Mouse (Mus musculus): ENCODE data around the gene Olfr658. TPM values are rescaled to one million over a fixed set of nuclear protein-coding genes. Genes with fewer than 3 reads are reported as not detected.
A peak's percentile ranks its signal among the peaks of the same experiment; 100 is the strongest.

Gene Olfr658
- not detected for total RNA-seq (2021)
- long read RNA-seq, experiment 1, result 0 reads
- long read RNA-seq, experiment 2, result 0 reads

DNA sequence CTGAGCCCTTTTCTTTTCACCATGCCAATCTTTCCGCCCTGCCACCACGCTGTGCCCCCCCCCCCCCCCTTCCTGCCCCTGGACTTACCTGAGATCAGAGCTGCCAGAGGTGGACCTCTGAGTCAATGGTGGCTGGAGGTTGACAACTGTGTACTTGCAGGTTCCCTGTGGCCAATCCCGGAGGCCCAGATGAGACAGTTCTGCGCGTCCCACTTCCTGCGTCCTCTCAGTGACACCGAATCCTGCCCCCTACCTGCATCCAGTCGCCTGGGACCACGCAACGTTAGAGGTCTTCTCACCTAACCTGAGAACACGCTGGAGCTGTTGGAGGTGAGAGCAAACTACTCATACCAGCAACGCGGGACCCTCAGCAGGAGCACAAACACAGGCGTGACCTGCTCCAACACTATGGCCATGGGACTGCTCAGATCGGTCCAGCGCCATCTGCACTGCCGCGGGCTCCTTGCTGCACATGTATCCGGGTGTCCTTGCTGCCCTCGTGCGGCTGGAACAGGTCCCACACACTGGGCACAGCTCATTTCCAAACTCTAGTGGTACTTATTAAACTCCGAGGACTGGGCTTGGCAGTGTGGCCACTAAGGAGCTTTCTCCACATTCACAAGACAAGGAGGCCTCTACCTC is at the start of gene Olfr658:
Olfr658 (minus strand) TSS at position 465 of the 642 bp plus-strand sequence.
- no peak for DNase-seq

DNA sequence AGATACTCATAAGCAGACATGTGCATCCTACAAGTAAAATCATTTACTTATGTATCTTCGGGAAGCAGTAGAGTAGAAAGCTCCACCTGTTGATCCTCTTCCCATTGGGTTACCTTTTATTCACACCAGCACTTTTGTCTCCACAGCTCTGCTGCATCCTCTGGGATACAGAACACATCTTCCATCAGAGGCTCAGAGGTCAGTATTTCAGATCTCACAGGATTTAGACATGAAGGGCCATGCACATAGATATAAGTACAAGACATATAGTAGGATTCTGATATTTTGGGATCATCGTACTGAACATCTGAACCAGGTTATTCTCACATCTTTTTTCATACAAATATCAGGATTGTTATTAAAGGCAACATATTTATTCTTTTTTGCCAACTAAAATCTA is 39.1 kb upstream of the Olfr658 start, which contains the start of gene Olfr661:
Olfr661 (plus strand) TSS at position 301 of the 400 bp plus-strand sequence.
- DNase-seq, result no peak

DNA sequence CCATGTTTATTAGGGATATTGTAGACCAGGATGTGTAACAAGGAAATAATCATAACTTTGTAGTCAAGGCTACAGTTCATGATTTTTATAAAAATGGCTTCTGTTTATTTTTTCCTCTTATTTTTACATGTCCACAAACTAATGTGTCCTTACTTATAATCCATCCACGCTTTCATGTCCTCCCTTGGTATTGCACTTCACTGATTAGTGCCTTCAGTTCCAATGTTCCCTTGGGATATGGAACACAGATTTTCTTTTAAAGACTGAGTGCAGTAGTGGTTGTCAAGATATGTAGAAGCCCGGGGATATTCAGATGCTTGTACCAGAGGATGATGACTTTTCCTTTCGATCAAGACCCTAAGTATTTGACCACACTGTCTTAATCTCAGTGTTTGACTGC is 19.3 kb upstream of the Olfr658 start, which contains the start of gene Olfr659:
Olfr659 (plus strand) TSS at position 301 of the 400 bp plus-strand sequence.
- DNase-seq, result no peak

DNA sequence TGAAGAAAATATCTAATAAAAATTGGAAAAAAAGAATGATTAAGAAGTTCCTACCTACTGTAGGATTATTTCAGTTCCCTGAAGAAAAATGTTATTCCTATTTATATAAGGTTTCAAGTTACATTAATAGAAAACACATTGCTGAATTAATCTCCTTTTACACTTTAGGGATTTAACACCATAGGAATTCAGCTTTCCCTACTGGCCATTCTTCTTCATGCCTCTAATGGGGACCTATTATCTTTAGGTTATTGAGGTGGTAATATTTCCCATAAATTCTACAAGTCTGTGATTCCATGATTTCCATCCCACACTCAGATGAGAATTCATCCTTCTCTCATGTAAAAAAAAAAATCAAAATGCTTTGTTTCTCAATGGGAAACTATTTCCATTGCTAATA is 22.6 kb downstream of the Olfr658 start, which contains the start of gene Olfr657:
Olfr657 (plus strand) TSS at position 301 of the 400 bp plus-strand sequence.
- DNase-seq, result no peak

DNA sequence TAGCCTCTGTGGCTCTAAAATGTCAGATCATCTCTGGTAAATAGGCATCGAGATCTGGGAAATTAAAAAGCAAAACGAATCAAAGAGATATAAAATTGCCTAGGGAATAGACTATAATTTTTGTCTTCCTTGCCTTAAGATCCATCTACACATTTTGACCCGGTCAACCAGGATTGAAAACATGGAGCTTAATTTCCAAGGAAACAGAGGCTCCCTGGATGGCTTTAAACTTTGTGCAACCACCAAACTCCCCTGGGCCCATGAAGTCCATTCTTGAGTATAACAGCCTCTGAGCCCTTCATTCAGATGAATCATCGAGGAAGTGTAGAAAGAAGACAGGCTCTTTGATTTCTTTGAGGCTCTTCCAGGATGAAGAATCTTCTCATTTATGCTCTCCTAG is 33.5 kb downstream of the Olfr658 start, which contains the start of gene Olfr656:
Olfr656 (plus strand) TSS at position 301 of the 400 bp plus-strand sequence.
- no peak for DNase-seq

DNA sequence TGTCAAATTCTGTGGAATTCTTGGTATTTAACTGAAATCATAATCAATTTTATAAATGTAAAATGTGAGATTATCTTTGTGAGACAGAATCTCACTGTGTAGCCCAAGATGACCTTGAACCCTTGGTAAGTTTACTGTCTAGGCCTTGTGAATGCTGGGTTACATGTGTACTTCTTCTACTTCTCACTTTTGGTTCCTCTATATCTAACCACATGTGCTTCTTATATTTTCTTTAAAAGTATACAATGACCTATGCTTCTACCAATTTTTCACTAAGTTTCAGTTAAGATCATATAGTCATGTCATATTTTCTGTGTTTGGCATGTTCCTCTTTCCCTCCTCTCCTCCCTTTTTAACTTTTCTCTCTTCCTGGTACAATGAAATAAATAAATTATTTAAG is 42.4 kb downstream of the Olfr658 start:
- DNase-seq, result no peak

DNA sequence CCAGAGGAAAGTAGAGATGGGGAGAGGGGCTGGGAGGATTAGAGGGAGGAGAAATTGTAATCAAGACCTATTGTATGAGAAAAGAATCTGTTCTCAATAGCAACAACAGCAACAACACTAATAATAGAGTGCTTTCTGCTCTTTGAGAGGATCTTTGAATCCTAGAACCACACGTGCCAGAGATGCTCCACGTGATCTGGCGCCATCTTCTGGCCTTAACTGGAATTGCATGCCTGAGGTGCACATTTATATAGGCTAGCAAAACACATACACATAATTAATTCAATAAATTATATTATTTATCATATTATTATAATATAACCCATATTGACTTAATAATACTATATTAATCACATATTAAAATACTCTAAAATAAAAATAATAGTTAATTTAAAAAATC is 43.9 kb downstream of the Olfr658 start:
- DNase-seq, result peak; percentile 8

DNA sequence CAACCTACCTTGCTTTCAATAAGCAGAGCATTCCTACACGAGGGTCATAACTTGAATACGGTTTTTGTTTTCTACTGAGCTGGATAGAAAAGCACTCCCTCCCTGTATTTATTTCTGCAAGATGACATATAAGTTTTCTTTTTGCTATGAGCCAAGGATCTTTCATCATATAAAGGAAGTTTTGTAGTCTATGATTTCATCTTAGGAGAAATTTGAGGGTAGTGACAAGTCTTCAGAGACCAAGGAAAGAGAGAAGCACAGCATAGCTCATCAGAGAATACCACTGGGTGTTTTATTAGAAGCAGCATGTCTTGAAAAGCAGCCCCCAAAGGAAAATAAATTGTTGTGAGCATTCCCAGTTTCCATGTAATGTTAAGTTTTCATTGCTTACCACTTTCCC is 45.4 kb downstream of the Olfr658 start, which contains the start of gene Olfr655:
Olfr655 (minus strand) TSS at position 101 of the 400 bp plus-strand sequence.
- DNase-seq, result no peak

Other genes with a start within 250 kb of the Olfr658 start
- not detected for gene Trim30c, start 246.5 kb downstream of the Olfr658 start, total RNA-seq (2021)
- 1 to 10 TPM in 1 of 2 experiments, under 1 TPM in 1; 0.82 to 1.3 TPM for gene Trim30a, start 182.1 kb downstream of the Olfr658 start, total RNA-seq (2021)
- under 1 TPM; 0.38 to 0.90 TPM for gene Trim30d, start 139.5 kb downstream of the Olfr658 start, total RNA-seq (2021)
- not detected for gene Olfr651, start 97.2 kb downstream of the Olfr658 start, total RNA-seq (2021)
- gene Olfr652, start 86.4 kb downstream of the Olfr658 start, total RNA-seq (2021), result not detected
- not detected for gene Olfr653, start 70.0 kb downstream of the Olfr658 start, total RNA-seq (2021)
- not detected for gene Olfr654, start 60.3 kb downstream of the Olfr658 start, total RNA-seq (2021)
- not detected for gene Olfr655, start 45.5 kb downstream of the Olfr658 start, total RNA-seq (2021)
- not detected for gene Olfr656, start 33.4 kb downstream of the Olfr658 start, total RNA-seq (2021)
- gene Olfr657, start 22.5 kb downstream of the Olfr658 start, total RNA-seq (2021), result not detected
- not detected for gene Olfr659, start 19.4 kb upstream of the Olfr658 start, total RNA-seq (2021)
- not detected for gene Olfr661, start 39.2 kb upstream of the Olfr658 start, total RNA-seq (2021)
- gene Usp17le, start 130.2 kb upstream of the Olfr658 start, total RNA-seq (2021), result not detected
- not detected for gene Usp17lb, start 195.3 kb upstream of the Olfr658 start, total RNA-seq (2021)
- gene Usp17la, start 209.7 kb upstream of the Olfr658 start, total RNA-seq (2021), result not detected
- not detected for gene Olfr665, start 230.7 kb upstream of the Olfr658 start, total RNA-seq (2021)
- not detected for gene Olfr666, start 248.6 kb upstream of the Olfr658 start, total RNA-seq (2021)